Mouse (Mus musculus): ENCODE measurements at regions not wholly inside any gene's neighbourhood (a gene's known extent, or its start where the extent isn't known, plus 50 kb on each side); places are given as distances from the start of the nearest gene placed in this dataset.

- TF ChIP-seq CTCF (IDR thresholded peaks at IDR 0.05; ENCODE audit: extremely low read depth, insufficient read length, insufficient replicate concordance, low read depth, low read length) (no peak), POLR2A (IDR thresholded peaks at IDR 0.05; ENCODE audit: low read depth, low read length) (no peak)
Measured at GRCm38 (mm10) chr10:111843301-111843700, 129.2 kb upstream of the Krr1 start.

Measured in small intestine, adult 2 months (tissue).